Mouse (Mus musculus) midbrain, embryonic 15.5 days (tissue): ENCODE measurements around the gene Pla2g15. TPM values are rescaled to one million over a fixed set of nuclear protein-coding genes. Genes with fewer than 3 reads are reported as not detected.

Experiments used
- ATAC-seq: fragments of 200-750 bp; cut with Nextera tagmentation; replicated peaks from 2 replicates; pipeline ENCODE4 v1.8.0; 2017; ENCODE audit warnings: moderate TSS enrichment
- H3K27ac ChIP-seq: fragments of 300-500 bp; sonication (generic); 2 replicates; pipeline ENCODE4 v1.5.1; 2015; ENCODE audit warnings: mild to moderate bottlenecking, inconsistent platforms
- H3K27me3 ChIP-seq: fragments of 300-500 bp; sonication (generic); replicated peaks from 2 replicates; pipeline ENCODE4 v1.6.1; 2015; ENCODE audit warnings: inconsistent platforms
- H3K36me3 ChIP-seq: fragments of 300-500 bp; sonication (generic); replicated peaks from 2 replicates; pipeline ENCODE4 v1.6.1; 2015; ENCODE audit warnings: inconsistent platforms
- H3K4me1 ChIP-seq: fragments of 300-500 bp; sonication (generic); 2 replicates; pipeline ENCODE4 v1.6.1; 2015; ENCODE audit warnings: inconsistent platforms
- H3K4me2 ChIP-seq: fragments of 300-500 bp; sonication (generic); 2 replicates; pipeline ENCODE4 v1.6.1; 2015; ENCODE audit warnings: inconsistent platforms, mild to moderate bottlenecking, moderate library complexity
- H3K4me3 ChIP-seq: fragments of 300-500 bp; sonication (generic); 2 replicates; pipeline ENCODE4 v1.5.1; 2015; ENCODE audit warnings: mild to moderate bottlenecking, inconsistent platforms
- H3K9ac ChIP-seq: fragments of 300-500 bp; sonication (generic); 2 replicates; pipeline ENCODE4 v1.6.1; 2015; ENCODE audit warnings: mild to moderate bottlenecking, inconsistent platforms
- H3K9me3 ChIP-seq: fragments of 300-500 bp; sonication (generic); 2 replicates; pipeline ENCODE4 v1.6.1; 2016; ENCODE audit warnings: inconsistent platforms
- WGBS: fragments of 180-500 bp; shearing (Covaris S2); methylation state at CpG from one replicate; pipeline ENCODE4 v1.1.7; 2015; ENCODE audit warnings: mixed read lengths; 5-methylcytosine and 5-hydroxymethylcytosine counted together
- polyA plus RNA-seq: library from polyadenylated mRNA; unstranded; fragments of >200 nt; fragmentation: Nextera tagmentation; extraction: Ambion mirVana; gene quantifications from 2 replicates; pipeline ENCODE4 v1.2.1, GENCODE M21; 2015

Gene Pla2g15
- polyA plus RNA-seq: 23.3 and 24.3 TPM in 2 replicates

GRCm38 (mm10) chr8:106149801-106150652 is at the start of gene Pla2g15:
Gene Pla2g15 (plus strand): TSS chr8:106150399.
- Histone ChIP-seq H3K27me3 (no peaks in the 10 kb centered on the region), H3K9me3 (no peaks in the 10 kb centered on the region), H3K36me3 (no peaks in the 10 kb centered on the region), H3K4me3 (peak within 1 kb of the TSS; percentile 96), H3K27ac (peak within 1 kb of the TSS; percentile 69), H3K4me2 (peak within 1 kb of the TSS; percentile 76), H3K9ac (peak within 1 kb of the TSS; percentile 83), H3K4me1 (peaks cover 20% of the 10 kb centered on the region)
- ATAC-seq: peak; percentile 97
- WGBS: 2% methylated on average over 38 of the region's 38 CpGs

GRCm38 (mm10) chr8:106102321-106102720 is 47.9 kb upstream of the Pla2g15 start:
- 93% methylated on average over 4 of the region's 4 CpGs for WGBS
- Histone ChIP-seq H3K27ac (no peak overlapping the region), H3K9ac (no peak overlapping the region), H3K4me2 (no peak overlapping the region), H3K36me3 (peaks cover 6% of the 10 kb centered on the region; the same call in 1 of the 2 replicates), H3K27me3 (no peaks in the 10 kb centered on the region), H3K4me1 (no peaks in the 10 kb centered on the region), H3K9me3 (no peaks in the 10 kb centered on the region), H3K4me3 (no peak overlapping the region)
- no peak for ATAC-seq

DNA sequence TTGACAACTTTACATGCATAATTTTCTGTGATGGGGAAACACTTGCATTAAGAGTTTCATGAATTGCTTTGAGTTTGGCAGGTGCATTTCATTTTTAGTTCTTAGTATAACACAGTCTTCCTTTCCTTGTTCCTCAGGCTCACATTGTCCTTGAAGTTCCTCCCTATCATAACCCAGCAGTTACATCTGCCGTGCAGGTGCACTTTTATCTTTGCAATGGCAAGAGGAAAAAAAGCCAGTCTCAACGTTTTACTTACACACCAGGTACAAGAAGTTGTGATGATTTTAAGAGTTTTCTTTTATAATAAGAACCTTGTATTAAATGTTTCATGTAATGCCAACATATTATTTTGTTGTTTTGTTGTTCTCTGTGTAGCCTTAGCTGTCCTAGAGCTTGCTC is 46.3 kb upstream of the Pla2g15 start:
- peaks cover 15% of the 10 kb centered on the region; the same call in 1 of the 2 replicates for H3K36me3 ChIP-seq
- H3K27me3 ChIP-seq: no peaks in the 10 kb centered on the region
- H3K4me3 ChIP-seq: no peak overlapping the region
- 87% methylated on average over 2 of the region's 2 CpGs for WGBS
- no peak overlapping the region for H3K9ac ChIP-seq
- no peak overlapping the region for H3K4me2 ChIP-seq
- ATAC-seq: no peak
- no peaks in the 10 kb centered on the region for H3K4me1 ChIP-seq
- no peaks in the 10 kb centered on the region for H3K9me3 ChIP-seq
- H3K27ac ChIP-seq: no peak overlapping the region

- Histone ChIP-seq H3K27me3 (no peaks in the 10 kb centered on the region), H3K9me3 (no peaks in the 10 kb centered on the region), H3K9ac (no peak overlapping the region), H3K4me1 (no peaks in the 10 kb centered on the region), H3K36me3 (peaks cover 21% of the 10 kb centered on the region; the same call in 1 of the 2 replicates), H3K4me2 (no peak overlapping the region), H3K27ac (no peak overlapping the region), H3K4me3 (no peak overlapping the region)
- WGBS: 90% methylated on average over 1 of the region's 1 CpGs
- ATAC-seq: no peak
These were observed 44.0 kb upstream of the Pla2g15 start for GRCm38 (mm10) chr8:106106193-106106592.

DNA sequence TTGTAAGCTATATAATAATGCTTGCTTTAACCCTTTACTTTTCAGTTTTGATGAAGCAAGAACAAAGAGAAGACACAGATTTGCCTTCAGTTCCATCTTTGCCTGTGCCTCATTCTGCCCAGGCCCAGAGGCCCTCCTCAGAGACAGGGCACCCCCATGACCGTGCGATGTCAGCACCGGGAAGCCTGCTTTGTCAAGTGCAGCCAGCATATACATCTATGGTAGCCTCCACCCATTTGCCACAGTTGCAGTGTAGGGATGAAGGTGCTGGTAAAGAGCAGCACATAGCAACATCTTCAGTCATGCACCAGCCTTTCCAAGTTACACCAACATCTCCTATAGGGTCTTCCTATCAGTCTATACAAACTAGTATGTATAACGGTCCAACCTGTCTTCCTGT is 42.1 kb upstream of the Pla2g15 start:
- Histone ChIP-seq H3K27me3 (no peaks in the 10 kb centered on the region), H3K4me1 (no peaks in the 10 kb centered on the region), H3K9ac (no peak overlapping the region), H3K4me2 (no peak overlapping the region), H3K27ac (no peak overlapping the region), H3K4me3 (no peak overlapping the region), H3K36me3 (peaks cover 21% of the 10 kb centered on the region; the same call in 1 of the 2 replicates), H3K9me3 (no peaks in the 10 kb centered on the region)
- WGBS: 93% methylated on average over 4 of the region's 4 CpGs
- no peak for ATAC-seq

- Histone ChIP-seq H3K4me3 (no peak overlapping the region), H3K4me2 (no peak overlapping the region), H3K9me3 (no peaks in the 10 kb centered on the region), H3K4me1 (no peaks in the 10 kb centered on the region), H3K36me3 (peaks cover 21% of the 10 kb centered on the region; the same call in 1 of the 2 replicates), H3K9ac (no peak overlapping the region), H3K27ac (no peak overlapping the region), H3K27me3 (no peaks in the 10 kb centered on the region)
- WGBS: 94% methylated on average over 3 of the region's 3 CpGs
- no peak for ATAC-seq
These were observed 41.5 kb upstream of the Pla2g15 start for GRCm38 (mm10) chr8:106108729-106109128.

DNA sequence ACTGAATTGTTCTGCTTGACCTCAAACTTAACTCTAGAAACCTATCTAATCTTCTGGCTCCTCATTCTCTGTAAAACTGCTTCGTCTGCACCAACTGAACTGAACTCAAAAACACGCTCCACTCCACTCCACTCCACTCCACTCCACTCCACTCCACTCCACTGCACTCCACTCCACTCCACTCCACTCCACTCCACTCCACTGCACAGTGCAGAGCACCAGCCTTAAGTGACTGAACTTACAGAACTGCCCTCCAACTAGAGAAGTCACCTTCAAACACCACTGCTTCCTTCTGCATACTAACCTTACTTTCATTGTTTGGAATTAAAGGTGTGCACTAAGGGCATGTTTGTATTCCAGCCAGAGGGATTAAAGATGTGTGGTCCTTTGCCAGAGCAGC is 38.2 kb upstream of the Pla2g15 start:
- H3K4me1 ChIP-seq: no peaks in the 10 kb centered on the region
- no peaks in the 10 kb centered on the region for H3K9me3 ChIP-seq
- no peak for ATAC-seq
- no peak overlapping the region for H3K4me3 ChIP-seq
- H3K9ac ChIP-seq: no peak overlapping the region
- WGBS: 98% methylated on average over 2 of the region's 2 CpGs
- no peak overlapping the region for H3K4me2 ChIP-seq
- H3K27ac ChIP-seq: no peak overlapping the region
- H3K27me3 ChIP-seq: no peaks in the 10 kb centered on the region
- H3K36me3 ChIP-seq: peaks cover 16% of the 10 kb centered on the region; the same call in 1 of the 2 replicates

- Histone ChIP-seq H3K4me3 (no peak overlapping the region), H3K27ac (no peak overlapping the region), H3K9me3 (no peaks in the 10 kb centered on the region), H3K9ac (no peak overlapping the region), H3K4me1 (no peaks in the 10 kb centered on the region), H3K4me2 (no peak overlapping the region), H3K27me3 (no peaks in the 10 kb centered on the region), H3K36me3 (peaks cover 16% of the 10 kb centered on the region; the same call in 1 of the 2 replicates)
- ATAC-seq: no peak
- 89% methylated on average over 1 of the region's 1 CpGs for WGBS
These were observed 37.7 kb upstream of the Pla2g15 start for GRCm38 (mm10) chr8:106112514-106112913.

DNA sequence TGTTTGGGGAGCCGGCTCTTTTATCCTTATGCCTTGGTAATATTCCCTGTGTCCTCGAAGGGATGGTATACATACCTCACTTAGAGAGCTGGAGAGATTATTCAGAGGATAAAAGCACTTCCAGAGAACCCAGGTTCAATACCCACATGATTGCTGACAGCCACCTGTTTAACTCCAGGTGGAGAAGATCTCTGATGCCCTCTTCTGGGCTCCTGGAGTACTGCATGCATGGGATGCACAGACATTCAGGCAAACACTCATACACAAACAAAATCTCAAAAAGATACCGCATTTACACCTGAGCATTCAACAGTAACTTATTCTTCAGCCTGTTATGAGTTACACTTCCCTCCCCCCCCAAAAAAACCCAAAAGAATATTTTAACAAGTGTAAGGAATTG is 34.3 kb upstream of the Pla2g15 start:
- Histone ChIP-seq H3K4me3 (no peak overlapping the region), H3K27me3 (no peaks in the 10 kb centered on the region), H3K9me3 (no peaks in the 10 kb centered on the region), H3K4me1 (no peaks in the 10 kb centered on the region), H3K27ac (no peak overlapping the region), H3K9ac (no peak overlapping the region), H3K36me3 (no peaks in the 10 kb centered on the region), H3K4me2 (no peak overlapping the region)
- ATAC-seq: no peak
- 96% methylated on average over 3 of the region's 3 CpGs for WGBS

GRCm38 (mm10) chr8:106123443-106123842 is 26.8 kb upstream of the Pla2g15 start:
- Histone ChIP-seq H3K9me3 (no peaks in the 10 kb centered on the region), H3K36me3 (0 out of 2 replicates have a peak, but pooled peaks cover 3% of the 10 kb centered on the region), H3K27me3 (no peaks in the 10 kb centered on the region), H3K9ac (no peak overlapping the region), H3K4me1 (no peaks in the 10 kb centered on the region), H3K4me3 (no peak overlapping the region), H3K4me2 (no peak overlapping the region), H3K27ac (no peak overlapping the region)
- ATAC-seq: no peak
- WGBS: 85% methylated on average over 3 of the region's 3 CpGs

DNA sequence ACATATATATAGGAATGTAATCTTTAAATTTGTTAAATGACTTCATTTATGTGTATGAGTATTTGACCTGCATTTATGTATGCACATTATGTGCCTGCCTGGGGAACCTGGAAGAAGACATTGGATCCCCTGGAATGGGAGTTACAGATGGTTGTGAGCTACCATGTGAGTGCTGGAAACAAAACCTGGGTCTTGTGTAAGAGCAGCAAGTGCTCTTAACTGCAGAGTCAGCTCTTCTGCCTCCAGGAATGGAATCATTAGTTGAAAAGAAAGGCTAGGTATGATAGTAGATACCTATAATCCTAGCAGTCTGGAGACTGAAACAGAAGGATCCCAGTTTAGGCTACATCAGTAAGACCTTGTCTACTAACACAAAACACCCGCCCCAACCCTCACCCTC is 24.1 kb upstream of the Pla2g15 start:
- Histone ChIP-seq H3K36me3 (peaks cover 9% of the 10 kb centered on the region), H3K27ac (no peak overlapping the region), H3K27me3 (no peaks in the 10 kb centered on the region), H3K4me2 (no peak overlapping the region), H3K4me3 (no peak overlapping the region), H3K4me1 (no peaks in the 10 kb centered on the region), H3K9me3 (no peaks in the 10 kb centered on the region), H3K9ac (no peak overlapping the region)
- ATAC-seq: no peak
- WGBS: 94% methylated on average over 1 of the region's 1 CpGs

DNA sequence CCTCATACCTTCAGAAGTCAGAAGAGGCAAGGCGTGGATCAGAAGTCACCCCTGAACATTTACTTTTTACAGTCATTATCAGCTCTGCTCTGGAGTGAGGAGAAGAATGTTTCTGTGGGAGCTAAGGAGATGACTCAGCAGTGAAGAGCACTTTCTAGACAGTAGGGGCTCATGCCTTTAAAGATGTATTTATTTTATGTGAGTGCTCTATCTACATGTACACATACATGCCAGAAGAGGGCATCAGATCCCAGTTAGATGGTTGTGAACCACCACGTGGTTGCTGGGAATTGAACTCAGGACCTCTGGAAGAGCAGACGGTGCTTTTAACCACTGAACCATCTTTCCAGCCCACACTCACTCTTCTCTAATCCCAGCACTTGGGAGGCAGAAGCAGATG is 23.1 kb upstream of the Pla2g15 start:
- Histone ChIP-seq H3K9me3 (no peaks in the 10 kb centered on the region), H3K4me3 (no peak overlapping the region), H3K4me2 (no peak overlapping the region), H3K36me3 (peaks cover 9% of the 10 kb centered on the region), H3K9ac (no peak overlapping the region), H3K27ac (no peak overlapping the region), H3K27me3 (no peaks in the 10 kb centered on the region), H3K4me1 (no peaks in the 10 kb centered on the region)
- ATAC-seq: no peak
- WGBS: 82% methylated on average over 3 of the region's 3 CpGs
